Mouse (Mus musculus): ENCODE results near the gene Igf2bp1. TPM values are rescaled to one million over a fixed set of nuclear protein-coding genes. Genes with fewer than 3 reads are reported as not detected.

Gene Igf2bp1
- not detected for total RNA-seq (2023)

DNA sequence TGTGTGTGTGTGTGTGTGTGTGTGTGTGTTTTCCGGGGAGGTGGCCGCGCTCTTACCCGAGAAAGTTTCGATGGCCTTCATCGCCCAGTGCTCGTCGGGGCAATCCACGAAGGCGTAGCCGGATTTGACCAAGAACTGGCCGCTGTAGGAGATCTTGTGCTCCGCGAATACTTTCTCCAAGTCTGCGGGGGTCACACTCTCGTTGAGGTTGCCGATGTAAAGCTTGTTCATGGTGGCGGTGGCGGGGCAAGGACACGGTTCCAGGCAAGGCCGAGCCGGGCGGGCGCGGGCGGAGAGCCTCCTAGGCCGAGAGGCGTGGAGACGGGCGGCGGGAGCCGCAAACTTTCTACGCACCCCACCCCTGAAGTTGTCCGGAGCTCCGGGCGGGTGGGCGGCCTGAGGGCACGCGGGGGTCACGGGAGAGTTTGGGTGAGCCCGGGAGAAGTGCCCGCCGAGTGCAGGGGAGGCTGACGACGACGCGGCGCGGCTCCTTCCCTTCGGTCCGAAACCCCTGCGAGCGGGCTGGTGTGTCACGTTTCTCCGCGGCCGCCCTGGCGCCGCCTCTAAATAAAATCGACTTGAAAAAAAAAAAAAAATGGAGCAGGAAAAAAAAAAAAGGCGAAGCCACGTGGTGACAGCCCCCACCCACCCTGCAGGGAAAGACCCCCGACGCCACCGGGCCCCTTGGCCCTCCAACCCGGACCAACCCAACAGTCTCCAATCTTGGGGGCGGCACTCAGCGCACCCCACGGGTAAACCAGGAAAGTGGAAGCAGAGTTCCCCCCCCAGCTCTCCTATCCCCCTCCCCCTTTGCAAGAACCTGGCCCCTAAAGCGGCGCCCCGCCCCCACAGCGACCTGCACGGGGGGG lies at the start of gene Igf2bp1:
Gene Igf2bp1, minus strand, starts transcription at position 538 of the 869 bp plus-strand sequence.

DNA sequence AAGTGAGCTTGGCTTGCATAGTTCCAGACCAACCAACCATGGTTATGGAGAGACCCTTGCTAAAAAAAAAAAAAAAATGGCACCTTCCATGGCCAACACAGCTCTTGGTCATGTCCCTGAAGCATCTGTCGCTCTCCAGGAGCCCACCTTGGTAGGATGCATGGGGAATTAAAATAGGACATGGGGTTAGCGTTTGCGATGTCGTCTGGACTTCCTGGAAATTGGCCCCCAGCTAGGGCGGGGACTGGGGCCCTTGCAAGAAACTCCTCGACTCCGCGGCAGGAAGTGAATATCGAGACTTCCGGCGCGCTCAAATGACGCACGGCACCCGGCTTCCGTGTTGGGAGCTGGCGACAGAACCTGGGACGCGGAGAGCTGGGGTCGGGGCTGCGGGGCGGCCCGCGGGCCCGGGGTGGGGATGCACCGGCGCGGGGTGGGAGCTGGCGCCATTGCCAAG lies 28.9 kb upstream of the Igf2bp1 start, which contains the start of gene Snf8:
Gene Snf8, plus strand, starts transcription at position 290 of the 457 bp plus-strand sequence.

DNA sequence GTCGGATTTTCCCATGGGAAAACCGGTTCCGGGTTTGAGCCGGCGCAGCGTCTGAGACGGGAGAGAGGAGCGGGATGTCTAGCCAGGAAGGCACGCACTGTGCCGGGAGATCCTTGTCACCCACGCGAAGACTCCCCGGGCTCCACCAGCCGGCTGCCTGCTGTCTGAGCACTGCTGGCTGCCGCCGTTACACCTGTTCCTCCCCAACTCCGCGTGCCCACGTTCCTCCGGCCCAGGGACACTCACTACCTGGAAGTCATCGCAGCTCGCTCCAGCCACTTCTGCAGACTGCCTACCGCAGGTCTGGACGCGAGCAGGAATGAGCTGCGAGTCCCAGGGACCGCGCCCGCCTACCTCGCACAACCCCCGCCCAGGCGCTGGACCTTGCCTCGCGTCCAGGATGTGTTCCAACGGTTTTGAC lies 91.2 kb downstream of the Igf2bp1 start, which contains the start of gene B4galnt2:
Gene B4galnt2, minus strand, starts transcription at position 321 of the 421 bp plus-strand sequence.

Other genes starting within 250 kb of the Igf2bp1 start
- 100 to 1,000 TPM; 116 to 159 TPM for gene Phospho1, start 181.4 kb downstream of the Igf2bp1 start, total RNA-seq (2023)
- 10 to 100 TPM; 29.8 to 38.9 TPM for gene Gngt2, start 168.7 kb downstream of the Igf2bp1 start, total RNA-seq (2023)
- 10 to 100 TPM; 18.1 to 18.2 TPM for gene Abi3, start 163.5 kb downstream of the Igf2bp1 start, total RNA-seq (2023)
- gene B4galnt2, start 91.0 kb downstream of the Igf2bp1 start, total RNA-seq (2023): not detected
- gene Gip, start 18.6 kb upstream of the Igf2bp1 start, total RNA-seq (2023): not detected
- gene Snf8, start 28.9 kb upstream of the Igf2bp1 start, total RNA-seq (2023): 10 to 100 TPM; 54.4 to 61.7 TPM
- 10 to 100 TPM; 30.2 to 32.2 TPM for gene Ube2z, start 59.4 kb upstream of the Igf2bp1 start, total RNA-seq (2023)
- gene Atp5g1, start 69.7 kb upstream of the Igf2bp1 start, total RNA-seq (2023): 100 to 1,000 TPM in 1 of 2 experiments, 10 to 100 TPM in 1; 94.9 to 107 TPM
- not detected for gene Calcoco2, start 106.0 kb upstream of the Igf2bp1 start, total RNA-seq (2023)
- not detected for gene Ttll6, start 127.8 kb upstream of the Igf2bp1 start, total RNA-seq (2023)
- not detected for gene Hoxb13, start 188.4 kb upstream of the Igf2bp1 start, total RNA-seq (2023)